Mouse (Mus musculus) ES-E14 (cell line): ENCODE results near the gene Pet117.

Source experiments
- CHD2 ChIP-seq: IDR thresholded peaks from 2 replicates; pipeline ENCODE4 v1.6.1; 2014; ENCODE audit warnings: mild to moderate bottlenecking, low read depth, low read length, inconsistent platforms
- ZC3H11A ChIP-seq: IDR thresholded peaks from 2 replicates; pipeline ENCODE4 v1.6.1; 2012; ENCODE audit warnings: low read depth, mild to moderate bottlenecking, inconsistent platforms, low read length, borderline replicate concordance
- ZNF384 ChIP-seq: IDR thresholded peaks from 2 replicates; pipeline ENCODE4 v1.6.1; 2012; ENCODE audit warnings: low read depth, low read length, inconsistent platforms

GRCm38 (mm10) chr2:144343158-144343557, 25.6 kb upstream of the Pet117 start:
- TF ChIP-seq ZC3H11A (no peak), ZNF384 (no peak), CHD2 (no peak)
